Mouse (Mus musculus) kidney, adult 2 months (tissue): ENCODE results near the gene Cipc. TPM values are rescaled to one million over a fixed set of nuclear protein-coding genes. Genes with fewer than 3 reads are reported as not detected.

ENCODE experiments used
- DNase-seq: peaks from one replicate; pipeline ENCODE4 v3.0.0; 2021
- H3K27ac ChIP-seq: fragments of 200-500 bp; 2 replicates; pipeline ENCODE4 v1.5.1; 2012; ENCODE audit warnings: low read depth, low read length, control low read depth, inconsistent platforms; ENCODE audit not compliant: insufficient read depth
- H3K27me3 ChIP-seq: fragments of 200-500 bp; replicated peaks from 2 replicates; pipeline ENCODE4 v1.6.1; 2012; ENCODE audit warnings: mild to moderate bottlenecking, moderate library complexity, low read length, inconsistent platforms; ENCODE audit not compliant: control insufficient read depth, insufficient read depth
- H3K36me3 ChIP-seq: fragments of 200-500 bp; 2 replicates; pipeline ENCODE4 v1.6.1; 2012; ENCODE audit warnings: mild to moderate bottlenecking, moderate library complexity, low read length, inconsistent platforms; ENCODE audit not compliant: control insufficient read depth, insufficient read depth
- H3K4me1 ChIP-seq: fragments of 200-500 bp; 2 replicates; pipeline ENCODE4 v1.6.1; 2011; ENCODE audit warnings: low read length; ENCODE audit not compliant: control insufficient read depth, insufficient read depth
- H3K4me3 ChIP-seq: fragments of 200-500 bp; 2 replicates; pipeline ENCODE4 v1.5.1; 2011; ENCODE audit warnings: mild to moderate bottlenecking, low read depth, low read length, control low read depth; ENCODE audit not compliant: insufficient read depth
- CTCF ChIP-seq: fragments of 200-500 bp; conservative IDR thresholded peaks from 2 replicates; pipeline ENCODE4 v1.5.1; 2011; ENCODE audit warnings: low read depth, mild to moderate bottlenecking, control low read depth, low read length, moderate library complexity, mixed read lengths; ENCODE audit not compliant: insufficient read depth, insufficient read length
- POLR2A ChIP-seq: fragments of 200-500 bp; IDR thresholded peaks from one replicate; pipeline ENCODE4 v1.6.1; 2011; ENCODE audit warnings: low read depth, low read length, control low read depth
- WGBS: fragments of 180-500 bp; shearing (Covaris S2); methylation state at CpG from one replicate; pipeline ENCODE4 v1.1.7; 2018; 5-methylcytosine and 5-hydroxymethylcytosine counted together
- polyA plus RNA-seq: library from polyadenylated mRNA; depleted of rRNA; stranded (reverse); fragments of >200 nt; gene quantifications from 2 replicates; pipeline ENCODE4 v1.2.3, GENCODE M21; 2012; rRNA removed

Cipc gene
- polyA plus RNA-seq, 1 experiment: 28.8 TPM

- Histone ChIP-seq H3K4me1 (no peaks in the 10 kb centered on the region), H3K36me3 (no peaks in the 10 kb centered on the region), H3K27ac (no peak overlapping the region), H3K27me3 (no peaks in the 10 kb centered on the region), H3K4me3 (no peak overlapping the region)
- DNase-seq: no peak
- TF ChIP-seq CTCF: no peak
- TF ChIP-seq POLR2A: no peak
- 54% methylated on average over 7 of the region's 7 CpGs for WGBS
Measured at GRCm38 (mm10) chr12:87002209-87002608, 55.4 kb downstream of the Cipc start.

GRCm38 (mm10) chr12:87002815-87003214 lies 56.0 kb downstream of the Cipc start:
- H3K4me1 ChIP-seq: no peaks in the 10 kb centered on the region
- DNase-seq: no peak
- no peaks in the 10 kb centered on the region for H3K36me3 ChIP-seq
- H3K27ac ChIP-seq: no peak overlapping the region
- no peaks in the 10 kb centered on the region for H3K27me3 ChIP-seq
- TF ChIP-seq POLR2A: no peak
- TF ChIP-seq CTCF: no peak
- no peak overlapping the region for H3K4me3 ChIP-seq
- WGBS: 72% methylated on average over 7 of the region's 7 CpGs

- WGBS: 50% methylated on average over 3 of the region's 3 CpGs
- Histone ChIP-seq H3K27me3 (no peaks in the 10 kb centered on the region), H3K36me3 (no peaks in the 10 kb centered on the region), H3K4me3 (no peak overlapping the region), H3K27ac (no peak overlapping the region), H3K4me1 (no peaks in the 10 kb centered on the region)
- TF ChIP-seq POLR2A (no peak), CTCF (no peak)
- DNase-seq: no peak
Measured at GRCm38 (mm10) chr12:87003606-87004005, 56.8 kb downstream of the Cipc start.

- TF ChIP-seq CTCF (no peak), POLR2A (no peak)
- DNase-seq: no peak
- WGBS: 82% methylated on average over 4 of the region's 4 CpGs
- Histone ChIP-seq H3K4me1 (no peaks in the 10 kb centered on the region), H3K27ac (no peak overlapping the region), H3K4me3 (no peak overlapping the region), H3K27me3 (no peaks in the 10 kb centered on the region), H3K36me3 (no peaks in the 10 kb centered on the region)
Measured at GRCm38 (mm10) chr12:87004596-87004995, 57.8 kb downstream of the Cipc start.

Other genes starting within 250 kb of the Cipc start
- 7.3 and 8.7 TPM in 2 replicates for gene Angel1, start 220.6 kb upstream of the Cipc start, polyA plus RNA-seq
- gene Lrrc74a, start 212.7 kb upstream of the Cipc start, polyA plus RNA-seq: not detected in 2 replicates
- gene Irf2bpl, start 62.2 kb upstream of the Cipc start, polyA plus RNA-seq: 22.0 and 27.8 TPM in 2 replicates
- gene Zdhhc22, start 43.4 kb downstream of the Cipc start, polyA plus RNA-seq: 0.14 TPM in 1 of 2 replicates, not detected in the other
- 0.10 and 0.19 TPM in 2 replicates for gene Tmem63c, start 74.3 kb downstream of the Cipc start, polyA plus RNA-seq
- gene Ngb, start 155.5 kb downstream of the Cipc start, polyA plus RNA-seq: 1.4 and 1.7 TPM in 2 replicates
- gene Gstz1, start 200.1 kb downstream of the Cipc start, polyA plus RNA-seq: 427 and 440 TPM in 2 replicates
- 15.9 and 20.9 TPM in 2 replicates for gene Pomt2, start 200.9 kb downstream of the Cipc start, polyA plus RNA-seq